Mouse (Mus musculus): Measurements from ENCODE around the gene Riiad1. TPM values are rescaled to one million over a fixed set of nuclear protein-coding genes. Genes with fewer than 3 reads are reported as not detected.

The Riiad1 gene
- total and polyA plus RNA-seq, 3 experiments: 0.99 to 1.3 (median 1.2) TPM

DNA sequence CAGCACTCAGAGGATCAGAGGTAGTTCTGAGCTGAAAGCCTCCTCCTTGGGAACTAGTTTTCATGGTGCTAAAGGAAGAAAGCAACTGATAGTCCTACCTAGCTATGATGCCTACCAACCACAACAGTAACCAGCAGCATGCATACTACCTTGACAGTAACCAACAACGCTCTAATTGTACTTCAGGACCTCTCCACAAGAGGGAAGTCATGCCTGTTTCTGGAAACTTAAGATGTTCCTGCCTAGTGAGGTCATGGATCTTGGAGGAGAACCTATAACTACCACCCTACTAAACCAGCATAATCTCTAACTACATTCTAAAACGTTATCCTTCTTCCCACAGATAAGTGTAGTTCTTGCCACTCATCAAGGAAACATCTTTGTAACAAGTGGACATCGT is 39.0 kb downstream of the Riiad1 start:
- Histone ChIP-seq H3K27me3 (ENCODE audit: control insufficient read depth, insufficient read depth, low read length) (0 out of 2 replicates have a peak, but pooled peaks cover 3% of the 10 kb centered on the region), H3K79me2 (replicated peaks; ENCODE audit: control insufficient read depth, insufficient read depth, low read length) (0 out of 2 replicates have a peak, but pooled peaks cover 1% of the 10 kb centered on the region), H3K9ac (ENCODE audit: low read depth, low read length) (no peak overlapping the region), H3K36me3 (ENCODE audit: control insufficient read depth, insufficient read depth, low read length) (no peaks in the 10 kb centered on the region; the same call in 1 of the 2 replicates), H3K27ac (no peak overlapping the region), H3K4me1 (ENCODE audit: control insufficient read depth, insufficient read depth, low read length) (peaks cover 1% of the 10 kb centered on the region), H3K4me3 (no peak overlapping the region)
- WGBS: 42% methylated on average over 3 of the region's 3 CpGs
- intact Hi-C loops (cut with DNase I): loop anchor here (10.0 kb wide), 1 partner anchor 126 kb away; the partner anchor contains the start of gene Them4
- no peak for DNase-seq
- TF ChIP-seq CTCF (IDR thresholded peaks at IDR 0.05): peak; percentile 46
- TF ChIP-seq POLR2A (IDR thresholded peaks at IDR 0.05; ENCODE audit: insufficient read depth, low read depth, low read length): no peak

DNA sequence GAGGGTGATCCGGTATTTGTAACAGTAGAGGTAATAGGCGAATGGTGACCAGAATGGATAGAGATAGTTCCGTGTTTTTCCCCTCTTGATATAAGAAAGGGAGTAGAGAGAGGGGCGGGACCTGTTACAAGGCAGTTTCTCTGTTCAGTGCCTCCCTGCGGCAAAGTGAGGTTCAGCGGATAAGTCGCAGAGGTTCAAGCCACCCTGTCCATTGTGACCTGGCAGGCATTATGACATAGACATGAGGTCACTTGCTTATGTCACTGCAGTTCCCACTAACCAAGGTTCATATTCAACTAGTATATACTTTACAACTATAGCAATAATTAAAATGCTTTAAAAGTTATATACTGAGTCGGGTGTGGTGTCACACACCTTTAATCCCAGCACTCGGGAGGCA is 43.7 kb downstream of the Riiad1 start:
- H3K4me1 ChIP-seq (ENCODE audit: control insufficient read depth, insufficient read depth, low read length): no peaks in the 10 kb centered on the region
- no peak overlapping the region for H3K9ac ChIP-seq (ENCODE audit: low read depth, low read length)
- no peak for TF ChIP-seq CTCF (IDR thresholded peaks at IDR 0.05)
- no peak for TF ChIP-seq EP300 (IDR thresholded peaks at IDR 0.05; ENCODE audit: insufficient read depth, low read depth, low read length)
- TF ChIP-seq POLR2A (IDR thresholded peaks at IDR 0.05; ENCODE audit: insufficient read depth, low read depth, low read length): no peak
- no peak overlapping the region for H3K4me3 ChIP-seq
- 77% methylated on average over 9 of the region's 9 CpGs for WGBS
- intact Hi-C loops (cut with DNase I): no loop called here
- H3K27me3 ChIP-seq (ENCODE audit: control insufficient read depth, insufficient read depth, low read length): 0 out of 2 replicates have a peak, but pooled peaks cover 3% of the 10 kb centered on the region
- H3K27ac ChIP-seq: no peak overlapping the region
- no peak for DNase-seq
- no peaks in the 10 kb centered on the region for H3K36me3 ChIP-seq (ENCODE audit: control insufficient read depth, insufficient read depth, low read length)
- H3K79me2 ChIP-seq (replicated peaks; ENCODE audit: control insufficient read depth, insufficient read depth, low read length): no peaks in the 10 kb centered on the region

DNA sequence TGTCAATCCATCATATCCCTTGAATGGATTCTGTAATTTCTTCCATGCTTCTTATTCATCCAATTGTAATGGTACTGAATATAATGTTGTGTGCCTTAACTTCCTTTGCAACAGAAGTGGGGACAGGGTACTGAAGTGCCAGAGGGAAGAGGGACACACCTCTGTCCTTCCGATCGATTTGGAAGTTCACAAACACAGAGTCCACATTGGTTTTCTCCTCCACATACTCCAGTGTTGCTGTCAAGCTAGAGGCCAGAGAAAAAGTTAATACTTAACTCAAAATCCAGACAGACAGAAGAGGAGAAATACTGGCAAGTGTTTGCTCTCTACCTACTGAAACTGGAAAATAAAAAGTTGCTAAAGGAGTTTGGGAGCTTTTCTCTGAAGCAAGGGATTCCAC is 45.8 kb downstream of the Riiad1 start:
- TF ChIP-seq POLR2A (IDR thresholded peaks at IDR 0.05; ENCODE audit: insufficient read depth, low read depth, low read length) (no peak), CTCF (IDR thresholded peaks at IDR 0.05) (no peak), EP300 (IDR thresholded peaks at IDR 0.05; ENCODE audit: insufficient read depth, low read depth, low read length) (no peak)
- Histone ChIP-seq H3K79me2 (replicated peaks; ENCODE audit: control insufficient read depth, insufficient read depth, low read length) (no peaks in the 10 kb centered on the region), H3K4me1 (ENCODE audit: control insufficient read depth, insufficient read depth, low read length) (no peaks in the 10 kb centered on the region), H3K4me3 (no peak overlapping the region), H3K36me3 (ENCODE audit: control insufficient read depth, insufficient read depth, low read length) (no peaks in the 10 kb centered on the region), H3K27ac (no peak overlapping the region), H3K9ac (ENCODE audit: low read depth, low read length) (no peak overlapping the region), H3K27me3 (ENCODE audit: control insufficient read depth, insufficient read depth, low read length) (no peaks in the 10 kb centered on the region)
- no peak for DNase-seq
- WGBS: 87% methylated on average over 2 of the region's 2 CpGs
- intact Hi-C loops (cut with DNase I): no loop called here

DNA sequence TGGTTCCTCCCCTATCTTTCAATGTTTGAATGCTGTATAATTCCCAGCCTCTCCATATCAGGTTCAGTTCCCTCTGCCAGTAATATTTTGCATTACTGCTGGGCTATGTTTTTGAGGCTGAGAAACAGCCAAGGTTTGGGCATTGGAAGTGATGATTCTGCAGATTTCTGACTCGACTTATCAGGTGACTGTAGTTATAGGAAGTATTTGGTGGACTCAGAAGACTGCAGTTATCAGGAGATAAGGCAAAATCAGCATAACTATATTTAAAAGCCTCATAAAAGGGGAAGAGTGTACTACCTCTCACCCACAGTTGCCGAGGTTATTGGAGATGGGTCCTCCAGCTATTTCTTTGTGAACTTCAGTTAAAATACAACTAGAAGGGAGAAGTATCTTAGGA is 49.2 kb downstream of the Riiad1 start:
- WGBS: 46% methylated on average over 2 of the region's 2 CpGs
- Histone ChIP-seq H3K27ac (no peak overlapping the region), H3K4me3 (no peak overlapping the region), H3K27me3 (ENCODE audit: control insufficient read depth, insufficient read depth, low read length) (no peaks in the 10 kb centered on the region), H3K79me2 (replicated peaks; ENCODE audit: control insufficient read depth, insufficient read depth, low read length) (no peaks in the 10 kb centered on the region), H3K36me3 (ENCODE audit: control insufficient read depth, insufficient read depth, low read length) (no peaks in the 10 kb centered on the region), H3K4me1 (ENCODE audit: control insufficient read depth, insufficient read depth, low read length) (no peaks in the 10 kb centered on the region), H3K9ac (ENCODE audit: low read depth, low read length) (no peak overlapping the region)
- no peak for DNase-seq
- TF ChIP-seq EP300 (IDR thresholded peaks at IDR 0.05; ENCODE audit: insufficient read depth, low read depth, low read length) (no peak), CTCF (IDR thresholded peaks at IDR 0.05) (no peak), POLR2A (IDR thresholded peaks at IDR 0.05; ENCODE audit: insufficient read depth, low read depth, low read length) (no peak)
- intact Hi-C loops (cut with DNase I): no loop called here

Other genes starting within 250 kb of the Riiad1 start
- not detected for gene Gm4778, start 216.3 kb downstream of the Riiad1 start, total RNA-seq (2021)
- not detected in 2 replicates for gene Gm4778, start 216.3 kb downstream of the Riiad1 start, polyA plus RNA-seq (2012; rRNA removed)
- gene Them4, start 170.3 kb downstream of the Riiad1 start, total RNA-seq (2021): 10 to 100 TPM; 13.2 to 15.1 TPM
- gene Them4, start 170.3 kb downstream of the Riiad1 start, polyA plus RNA-seq (2012; rRNA removed): 4.6 and 9.6 TPM in 2 replicates
- not detected for gene Them5, start 138.2 kb downstream of the Riiad1 start, total RNA-seq (2021)
- gene Them5, start 138.2 kb downstream of the Riiad1 start, polyA plus RNA-seq (2012; rRNA removed): not detected in 2 replicates
- gene C2cd4d, start 117.9 kb downstream of the Riiad1 start, total RNA-seq (2021): not detected
- gene C2cd4d, start 117.9 kb downstream of the Riiad1 start, polyA plus RNA-seq (2012; rRNA removed): 0.14 TPM in 1 of 2 replicates, not detected in the other
- gene Rorc, start 107.5 kb downstream of the Riiad1 start, total RNA-seq (2021): 10 to 100 TPM; 36.1 to 44.8 TPM
- 25.7 and 26.7 TPM in 2 replicates for gene Rorc, start 107.5 kb downstream of the Riiad1 start, polyA plus RNA-seq (2012; rRNA removed)
- gene Lingo4, start 81.8 kb downstream of the Riiad1 start, total RNA-seq (2021): under 1 TPM; 0.05 to 0.09 TPM
- gene Lingo4, start 81.8 kb downstream of the Riiad1 start, polyA plus RNA-seq (2012; rRNA removed): 0.04 and 0.09 TPM in 2 replicates
- gene Tdrkh, start 67.1 kb downstream of the Riiad1 start, total RNA-seq (2021): 1 to 10 TPM; 3.9 to 4.9 TPM
- gene Tdrkh, start 67.1 kb downstream of the Riiad1 start, polyA plus RNA-seq (2012; rRNA removed): 0.64 and 0.82 TPM in 2 replicates
- gene Mrpl9, start 37.0 kb downstream of the Riiad1 start, total RNA-seq (2021): 10 to 100 TPM; 62.0 to 64.1 TPM
- gene Mrpl9, start 37.0 kb downstream of the Riiad1 start, polyA plus RNA-seq (2012; rRNA removed): 43.9 and 65.8 TPM in 2 replicates
- not detected for gene Oaz3, start 36.4 kb downstream of the Riiad1 start, total RNA-seq (2021)
- 1.1 and 2.2 TPM in 2 replicates for gene Oaz3, start 36.4 kb downstream of the Riiad1 start, polyA plus RNA-seq (2012; rRNA removed)
- gene Celf3, start 2.0 kb downstream of the Riiad1 start, total RNA-seq (2021): under 1 TPM in 1 of 2 experiments, not detected in 1; 0.27 TPM
- 0.67 and 0.96 TPM in 2 replicates for gene Celf3, start 2.0 kb downstream of the Riiad1 start, polyA plus RNA-seq (2012; rRNA removed)
- 10 to 100 TPM; 27.4 to 29.0 TPM for gene Snx27, start 102.4 kb upstream of the Riiad1 start, total RNA-seq (2021)
- 7.5 and 14.4 TPM in 2 replicates for gene Snx27, start 102.4 kb upstream of the Riiad1 start, polyA plus RNA-seq (2012; rRNA removed)
- gene Gm10972, start 162.8 kb upstream of the Riiad1 start, total RNA-seq (2021): not detected
- not detected in 2 replicates for gene Gm10972, start 162.8 kb upstream of the Riiad1 start, polyA plus RNA-seq (2012; rRNA removed)
- 1 to 10 TPM; 2.0 to 2.1 TPM for gene Tuft1, start 178.5 kb upstream of the Riiad1 start, total RNA-seq (2021)
- 1.6 and 1.9 TPM in 2 replicates for gene Tuft1, start 178.5 kb upstream of the Riiad1 start, polyA plus RNA-seq (2012; rRNA removed)
- gene Selenbp2, start 213.2 kb upstream of the Riiad1 start, total RNA-seq (2021): 10 to 100 TPM; 12.4 to 19.0 TPM
- gene Selenbp2, start 213.2 kb upstream of the Riiad1 start, polyA plus RNA-seq (2012; rRNA removed): 4.1 and 6.8 TPM in 2 replicates